ENCODE assay signal across 26 mouse cellular contexts in genomic region chr13:114998100-114998499, GRCm38 (mm10).
"Had no signal": no experiment of that assay in that cellular context is flagged by ENCODE, and none has a peak within 500 bp of the region (broad histone marks: within the 10 kb centered on the region; RNA-seq: fewer than 3 reads in every experiment).

No protein-coding gene starts in this region.

- H3K36me3 ChIP-seq: embryonic facial prominence, embryonic 10.5 days; embryonic facial prominence, embryonic 12.5 days; embryonic facial prominence, embryonic 13.5 days; embryonic facial prominence, embryonic 15.5 days; forebrain, embryonic 10.5 days; forebrain, embryonic 12.5 days; forebrain, embryonic 15.5 days had no signal

- H3K4me2 ChIP-seq: embryonic facial prominence, embryonic 12.5 days; embryonic facial prominence, embryonic 13.5 days; embryonic facial prominence, embryonic 15.5 days; forebrain, embryonic 12.5 days; forebrain, embryonic 13.5 days; forebrain, embryonic 15.5 days had no signal

- H3K27me3 ChIP-seq: embryonic facial prominence, embryonic 12.5 days; embryonic facial prominence, embryonic 13.5 days; embryonic facial prominence, embryonic 15.5 days; forebrain, embryonic 12.5 days; forebrain, embryonic 13.5 days; forebrain, embryonic 15.5 days had no signal

- H3K27ac ChIP-seq: embryonic facial prominence, embryonic 10.5 days; embryonic facial prominence, embryonic 12.5 days; embryonic facial prominence, embryonic 13.5 days; embryonic facial prominence, embryonic 15.5 days; forebrain, embryonic 10.5 days; forebrain, embryonic 12.5 days; forebrain, embryonic 13.5 days; forebrain, embryonic 15.5 days; gastrocnemius, adult 2 months; heart, adult 2 months had no signal

- ATAC-seq: forebrain, embryonic 13.5 days; forebrain, embryonic 14.5 days; forebrain, embryonic 15.5 days; forebrain, embryonic 16.5 days; forebrain, postnatal 0 days had no signal

- H3K4me3 ChIP-seq: embryonic facial prominence, embryonic 10.5 days; embryonic facial prominence, embryonic 12.5 days; embryonic facial prominence, embryonic 13.5 days; embryonic facial prominence, embryonic 15.5 days; erythroblast, embryonic 14.5 days; forebrain, embryonic 10.5 days; forebrain, embryonic 12.5 days; forebrain, embryonic 13.5 days; forebrain, embryonic 15.5 days; gastrocnemius, adult 2 months; heart, adult 2 months had no signal

- H3K9ac ChIP-seq: embryonic facial prominence, embryonic 12.5 days; embryonic facial prominence, embryonic 13.5 days; embryonic facial prominence, embryonic 15.5 days; forebrain, embryonic 12.5 days; forebrain, embryonic 13.5 days; forebrain, embryonic 15.5 days; forebrain, postnatal 0 days had no signal

- H3K4me1 ChIP-seq: embryonic facial prominence, embryonic 10.5 days; embryonic facial prominence, embryonic 12.5 days; embryonic facial prominence, embryonic 15.5 days had no signal

- DNase-seq: cerebellum, adult 9-10 months; cerebellum, adult 9-11 months; cerebellum, postnatal 10 days; cerebellum, postnatal 14 days; cerebellum, postnatal 25 days; cerebellum, postnatal 36 days; embryo, embryonic 11 days; forebrain, postnatal 0 days; gastrocnemius, adult 2 months; gastrocnemius, postnatal 10 days; gastrocnemius, postnatal 14 days; gastrocnemius, postnatal 25 days; gastrocnemius, postnatal 36 days; heart, adult 11 months; heart, adult 2 months had no signal

- H3K9me3 ChIP-seq: embryonic facial prominence, embryonic 10.5 days; embryonic facial prominence, embryonic 12.5 days; embryonic facial prominence, embryonic 13.5 days; embryonic facial prominence, embryonic 15.5 days; forebrain, embryonic 10.5 days; forebrain, embryonic 12.5 days; forebrain, embryonic 13.5 days; forebrain, embryonic 15.5 days had no signal
